Mouse (Mus musculus) embryonic facial prominence, embryonic 15.5 days (tissue): ENCODE measurements at regions not wholly inside any gene's neighbourhood (a gene's known extent, or its start where the extent isn't known, plus 50 kb on each side); places are given as distances from the start of the nearest gene placed in this dataset.

Experiments
- ATAC-seq: fragments of 200-750 bp; cut with Nextera tagmentation; 2 replicates; pipeline ENCODE4 v1.8.0; 2017; ENCODE audit warnings: low read depth, moderate TSS enrichment; ENCODE audit not compliant: insufficient number of reproducible peaks, low FRiP score, low TSS enrichment
- H3K27ac ChIP-seq: fragments of 300-500 bp; sonication (generic); replicated peaks from 2 replicates; pipeline ENCODE4 v1.5.1; 2015; ENCODE audit warnings: mild to moderate bottlenecking, inconsistent platforms
- H3K27me3 ChIP-seq: fragments of 300-500 bp; sonication (generic); 2 replicates; pipeline ENCODE4 v1.6.1; 2015; ENCODE audit warnings: inconsistent platforms
- H3K36me3 ChIP-seq: fragments of 300-500 bp; sonication (generic); 2 replicates; pipeline ENCODE4 v1.6.1; 2015; ENCODE audit warnings: mild to moderate bottlenecking, inconsistent platforms
- H3K4me1 ChIP-seq: fragments of 300-500 bp; sonication (generic); 2 replicates; pipeline ENCODE4 v1.6.1; 2015; ENCODE audit warnings: inconsistent platforms
- H3K4me2 ChIP-seq: fragments of 300-500 bp; sonication (generic); replicated peaks from 2 replicates; pipeline ENCODE4 v1.6.1; 2015; ENCODE audit warnings: mild to moderate bottlenecking, inconsistent platforms
- H3K4me3 ChIP-seq: fragments of 300-500 bp; sonication (generic); replicated peaks from 2 replicates; pipeline ENCODE4 v1.5.1; 2015; ENCODE audit warnings: mild to moderate bottlenecking, inconsistent platforms
- H3K9ac ChIP-seq: fragments of 300-500 bp; sonication (generic); 2 replicates; pipeline ENCODE4 v1.6.1; 2015; ENCODE audit warnings: inconsistent platforms
- H3K9me3 ChIP-seq: fragments of 300-500 bp; sonication (generic); replicated peaks from 2 replicates; pipeline ENCODE4 v1.6.1; 2016; ENCODE audit warnings: inconsistent platforms
- WGBS: fragments of 180-500 bp; shearing (Covaris S2); methylation state at CpG from one replicate; pipeline ENCODE4 v1.1.7; 2015; 5-methylcytosine and 5-hydroxymethylcytosine counted together

GRCm38 (mm10) chr16:77796926-77797325, 195.0 kb upstream of the Gm11146 start:
- no peak for ATAC-seq
- Histone ChIP-seq H3K4me3 (no peak overlapping the region), H3K27me3 (no peaks in the 10 kb centered on the region), H3K27ac (no peak overlapping the region), H3K9me3 (no peaks in the 10 kb centered on the region), H3K9ac (no peak overlapping the region), H3K36me3 (no peaks in the 10 kb centered on the region), H3K4me2 (no peak overlapping the region), H3K4me1 (no peaks in the 10 kb centered on the region)
- 63% methylated on average over 4 of the region's 4 CpGs for WGBS

DNA sequence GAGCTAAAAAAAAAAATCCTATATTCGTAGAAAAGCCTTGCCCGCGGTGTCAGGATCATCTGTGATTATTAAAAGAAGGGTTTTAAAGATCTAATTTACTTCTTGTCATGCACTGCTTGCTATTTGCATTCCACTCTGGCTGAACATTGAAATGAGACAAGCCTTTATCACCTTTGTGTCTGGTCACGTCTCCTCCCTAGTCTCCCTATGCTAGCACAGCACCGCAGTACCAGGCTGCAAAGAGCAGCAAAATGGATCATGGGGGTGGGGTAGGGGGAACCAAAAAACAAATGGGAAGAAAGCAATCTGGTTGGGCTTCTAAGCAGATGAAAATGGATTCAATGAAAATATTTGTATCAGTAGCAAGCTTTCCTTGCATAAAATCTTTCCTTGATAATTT, 187.8 kb upstream of the Gm11146 start:
- ATAC-seq = no peak
- 67% methylated on average over 5 of the region's 5 CpGs for WGBS

GRCm38 (mm10) chr16:77789206-77789605, 187.3 kb upstream of the Gm11146 start:
- Histone ChIP-seq H3K27me3 (no peaks in the 10 kb centered on the region), H3K4me3 (no peak overlapping the region), H3K4me1 (no peaks in the 10 kb centered on the region), H3K27ac (no peak overlapping the region), H3K9me3 (no peaks in the 10 kb centered on the region), H3K4me2 (no peak overlapping the region), H3K9ac (no peak overlapping the region), H3K36me3 (no peaks in the 10 kb centered on the region)
- ATAC-seq = no peak
- 76% methylated on average over 2 of the region's 2 CpGs for WGBS

More for the DNA sequence above, 187.8 kb upstream of the Gm11146 start:
- no peaks in the 10 kb centered on the region for H3K36me3 ChIP-seq
- no peak overlapping the region for H3K9ac ChIP-seq
- no peaks in the 10 kb centered on the region for H3K9me3 ChIP-seq
- no peak overlapping the region for H3K27ac ChIP-seq
- no peaks in the 10 kb centered on the region for H3K4me1 ChIP-seq
- no peak overlapping the region for H3K4me3 ChIP-seq
- no peaks in the 10 kb centered on the region for H3K27me3 ChIP-seq
- H3K4me2 ChIP-seq = no peak overlapping the region

- Histone ChIP-seq H3K36me3 (no peaks in the 10 kb centered on the region), H3K27ac (no peak overlapping the region), H3K9ac (no peak overlapping the region), H3K4me3 (no peak overlapping the region), H3K9me3 (no peaks in the 10 kb centered on the region), H3K4me1 (no peaks in the 10 kb centered on the region), H3K27me3 (no peaks in the 10 kb centered on the region), H3K4me2 (no peak overlapping the region)
- WGBS = 59% methylated on average over 6 of the region's 6 CpGs
- no peak for ATAC-seq
Observed at GRCm38 (mm10) chr16:77788781-77789150, 186.9 kb upstream of the Gm11146 start.

- no peaks in the 10 kb centered on the region for H3K9me3 ChIP-seq
- H3K36me3 ChIP-seq = no peaks in the 10 kb centered on the region
- H3K4me2 ChIP-seq = no peak overlapping the region
- H3K4me1 ChIP-seq = no peaks in the 10 kb centered on the region
- no peak overlapping the region for H3K4me3 ChIP-seq
- WGBS = 72% methylated on average over 20 of the region's 20 CpGs
- no peak for ATAC-seq
- no peak overlapping the region for H3K9ac ChIP-seq
- no peak overlapping the region for H3K27ac ChIP-seq
- H3K27me3 ChIP-seq = no peaks in the 10 kb centered on the region
Observed at GRCm38 (mm10) chr16:77788041-77788780, 186.3 kb upstream of the Gm11146 start.

- Histone ChIP-seq H3K4me1 (no peaks in the 10 kb centered on the region), H3K9me3 (no peaks in the 10 kb centered on the region), H3K27ac (no peak overlapping the region), H3K9ac (no peak overlapping the region), H3K4me3 (no peak overlapping the region), H3K4me2 (no peak overlapping the region), H3K27me3 (no peaks in the 10 kb centered on the region), H3K36me3 (no peaks in the 10 kb centered on the region)
- WGBS = 89% methylated on average over 5 of the region's 5 CpGs
- no peak for ATAC-seq
Observed at GRCm38 (mm10) chr16:77787025-77787424, 185.1 kb upstream of the Gm11146 start.

DNA sequence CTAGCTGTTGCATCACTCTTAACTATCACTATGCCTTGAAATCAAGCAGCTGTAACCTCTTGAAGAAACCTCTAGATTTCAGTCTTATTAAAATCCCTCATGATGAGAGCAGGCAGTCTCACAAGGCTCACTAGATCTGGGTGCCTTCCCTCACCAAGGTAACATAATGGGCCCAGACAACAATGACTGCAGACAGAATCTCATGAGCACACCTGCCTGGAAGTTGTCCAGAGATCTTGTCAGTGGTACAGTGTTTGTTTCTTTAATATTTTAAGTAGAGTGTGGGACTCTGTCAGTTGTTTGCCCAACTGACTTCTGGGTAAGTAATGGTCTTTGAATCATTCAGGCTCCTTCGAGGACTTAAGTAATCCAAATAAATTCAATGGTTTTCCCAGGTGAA, 177.1 kb upstream of the Gm11146 start:
- H3K27me3 ChIP-seq = no peaks in the 10 kb centered on the region
- H3K36me3 ChIP-seq = no peaks in the 10 kb centered on the region
- 68% methylated on average over 1 of the region's 1 CpGs for WGBS
- H3K27ac ChIP-seq = no peak overlapping the region
- ATAC-seq = no peak
- H3K4me2 ChIP-seq = no peak overlapping the region
- H3K9me3 ChIP-seq = no peaks in the 10 kb centered on the region
- no peak overlapping the region for H3K4me3 ChIP-seq
- no peaks in the 10 kb centered on the region for H3K4me1 ChIP-seq
- H3K9ac ChIP-seq = no peak overlapping the region

GRCm38 (mm10) chr16:77772075-77772474, 170.2 kb upstream of the Gm11146 start:
- no peaks in the 10 kb centered on the region for H3K4me1 ChIP-seq
- H3K27ac ChIP-seq = no peak overlapping the region
- WGBS = 48% methylated on average over 3 of the region's 3 CpGs
- no peaks in the 10 kb centered on the region for H3K27me3 ChIP-seq
- H3K9ac ChIP-seq = no peak overlapping the region
- no peak overlapping the region for H3K4me2 ChIP-seq
- ATAC-seq = no peak
- no peaks in the 10 kb centered on the region for H3K36me3 ChIP-seq
- no peaks in the 10 kb centered on the region for H3K9me3 ChIP-seq
- no peak overlapping the region for H3K4me3 ChIP-seq

DNA sequence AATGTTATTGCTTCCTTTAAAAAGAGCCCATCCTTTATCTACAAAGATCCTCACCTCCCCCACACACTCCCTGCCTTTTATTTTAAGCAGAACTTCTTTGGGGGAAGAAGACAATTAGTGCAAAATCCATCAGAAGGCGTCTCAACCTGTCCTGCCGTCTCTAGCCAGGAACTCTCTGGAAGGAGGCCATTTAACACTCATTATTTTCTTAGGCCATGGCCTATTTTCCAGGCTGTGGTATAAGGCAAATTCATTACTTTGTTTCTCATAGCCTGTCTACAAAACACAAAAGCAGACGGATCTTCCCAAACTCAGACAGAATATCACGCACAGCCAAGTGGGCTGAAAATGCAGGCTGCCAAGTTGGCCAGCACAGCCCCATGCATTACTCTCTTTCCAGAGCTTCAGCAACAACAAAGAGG, 159.0 kb upstream of the Gm11146 start:
- H3K4me1 ChIP-seq = no peaks in the 10 kb centered on the region
- H3K36me3 ChIP-seq = no peaks in the 10 kb centered on the region
- 68% methylated on average over 4 of the region's 4 CpGs for WGBS
- ATAC-seq = no peak
- H3K27me3 ChIP-seq = no peaks in the 10 kb centered on the region
- H3K4me2 ChIP-seq = no peak overlapping the region
- no peak overlapping the region for H3K9ac ChIP-seq
- no peaks in the 10 kb centered on the region for H3K9me3 ChIP-seq
- H3K27ac ChIP-seq = no peak overlapping the region
- H3K4me3 ChIP-seq = no peak overlapping the region

DNA sequence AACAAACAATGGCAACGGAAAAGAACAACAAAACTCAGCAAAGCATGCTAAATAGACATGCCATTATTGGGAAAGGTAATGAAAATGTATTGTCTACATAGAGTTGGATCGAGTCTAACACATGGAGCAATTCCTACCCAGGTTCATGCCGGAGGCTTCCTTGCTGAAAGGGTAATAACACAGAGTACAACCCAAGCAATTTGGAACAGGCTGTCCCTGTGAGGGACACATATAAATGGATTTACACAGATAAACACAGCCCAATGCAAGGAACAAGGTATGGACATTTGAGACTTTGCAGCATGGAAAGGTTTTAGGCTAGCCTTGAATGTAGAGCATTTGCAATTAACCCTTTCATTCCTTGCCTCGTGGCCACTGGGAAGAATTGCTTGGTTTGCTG, 158.6 kb upstream of the Gm11146 start:
- H3K9ac ChIP-seq = no peak overlapping the region
- no peak overlapping the region for H3K27ac ChIP-seq
- no peak overlapping the region for H3K4me3 ChIP-seq
- no peaks in the 10 kb centered on the region for H3K4me1 ChIP-seq
- no peaks in the 10 kb centered on the region for H3K27me3 ChIP-seq
- H3K4me2 ChIP-seq = no peak overlapping the region
- no peak for ATAC-seq
- no peaks in the 10 kb centered on the region for H3K9me3 ChIP-seq
- WGBS = 82% methylated on average over 4 of the region's 4 CpGs
- no peaks in the 10 kb centered on the region for H3K36me3 ChIP-seq

- ATAC-seq = no peak
- H3K9ac ChIP-seq = no peak overlapping the region
- no peaks in the 10 kb centered on the region for H3K9me3 ChIP-seq
- H3K27me3 ChIP-seq = no peaks in the 10 kb centered on the region
- no peak overlapping the region for H3K4me2 ChIP-seq
- H3K36me3 ChIP-seq = no peaks in the 10 kb centered on the region
- no peak overlapping the region for H3K4me3 ChIP-seq
- no peaks in the 10 kb centered on the region for H3K4me1 ChIP-seq
- no peak overlapping the region for H3K27ac ChIP-seq
- WGBS = 75% methylated on average over 10 of the region's 10 CpGs
Observed at GRCm38 (mm10) chr16:77759997-77760396, 158.1 kb upstream of the Gm11146 start.

DNA sequence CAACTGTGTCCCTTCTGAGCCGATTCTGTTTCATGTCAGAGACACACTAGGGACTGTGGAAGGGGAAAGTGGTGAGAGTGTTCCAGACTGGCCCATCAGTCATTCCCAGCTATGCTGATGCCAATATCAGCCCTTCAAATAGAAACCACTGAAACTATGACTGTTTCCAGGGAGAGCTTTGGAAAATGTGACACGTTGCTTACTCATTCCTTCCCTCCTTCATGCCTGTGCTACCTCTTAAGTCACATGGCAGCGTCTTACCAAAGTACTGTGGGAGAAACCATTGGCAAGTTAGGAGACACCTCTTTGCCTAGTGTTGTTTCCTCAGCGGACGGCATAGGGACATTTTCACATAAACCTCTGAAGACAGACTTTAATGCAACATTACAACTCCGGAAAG, 153.0 kb upstream of the Gm11146 start:
- H3K4me1 ChIP-seq = no peaks in the 10 kb centered on the region
- no peaks in the 10 kb centered on the region for H3K27me3 ChIP-seq
- H3K4me2 ChIP-seq = no peak overlapping the region
- H3K4me3 ChIP-seq = no peak overlapping the region
- no peaks in the 10 kb centered on the region for H3K9me3 ChIP-seq
- WGBS = 84% methylated on average over 6 of the region's 6 CpGs
- no peaks in the 10 kb centered on the region for H3K36me3 ChIP-seq
- H3K27ac ChIP-seq = no peak overlapping the region
- no peak overlapping the region for H3K9ac ChIP-seq
- ATAC-seq = no peak
